Mouse (Mus musculus): ENCODE data around the gene Josd1. TPM values are rescaled to one million over a fixed set of nuclear protein-coding genes. Genes with fewer than 3 reads are reported as not detected.

Gene Josd1
- total and polyA plus RNA-seq, 3 experiments: 30.1 to 48.3 (median 34.9) TPM

DNA sequence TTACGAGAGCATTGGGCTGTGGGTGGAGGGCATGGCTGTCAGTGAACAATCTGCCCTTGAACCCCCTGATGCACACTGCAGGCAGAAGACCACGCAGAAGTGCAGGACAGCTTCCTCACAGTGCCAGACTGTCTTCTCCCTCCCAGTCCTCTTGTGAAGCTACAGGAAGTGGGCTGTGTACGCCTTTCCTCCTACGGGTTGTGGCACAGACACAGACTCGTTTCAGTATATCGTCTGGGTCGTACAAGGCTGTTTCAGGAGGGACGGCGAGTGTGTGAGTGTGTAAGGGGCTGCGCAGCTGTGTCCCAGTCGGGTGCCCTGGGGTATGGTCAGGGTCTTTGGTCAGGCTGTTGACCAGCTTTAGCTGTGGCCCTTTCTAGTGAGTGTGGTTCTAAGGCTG, 6.0 kb upstream of the Josd1 start:
- H3K9ac ChIP-seq (ENCODE audit: insufficient read depth, low read depth): no peak overlapping the region
- TF ChIP-seq E2F4 (IDR thresholded peaks at IDR 0.05; ENCODE audit: insufficient replicate concordance, low read depth, low read length) (no peak), NRF1 (IDR thresholded peaks at IDR 0.05; ENCODE audit: low read depth, low read length) (no peak), MAFK (IDR thresholded peaks at IDR 0.05; ENCODE audit: insufficient replicate concordance, low read length) (no peak), HCFC1 (IDR thresholded peaks at IDR 0.05; ENCODE audit: low read depth, low read length) (no peak), IRF4 (IDR thresholded peaks at IDR 0.05; ENCODE audit: low read depth, low read length) (no peak), CHD1 (IDR thresholded peaks at IDR 0.05; ENCODE audit: low read depth, low read length) (no peak), CTCF (conservative IDR thresholded peaks at IDR 0.05 in 1 of 2, IDR thresholded peaks at IDR 0.05 in 1 of 2; ENCODE audit: low read depth in 2 of 2, low read length in 2 of 2) (no peak)
- peaks cover 28% of the 10 kb centered on the region for H3K79me2 ChIP-seq (replicated peaks; ENCODE audit: control insufficient read depth, extremely low read depth, insufficient read depth, poor library complexity, severe bottlenecking)
- H3K27ac ChIP-seq (ENCODE audit: insufficient read depth, low read depth): no peak overlapping the region
- peaks cover 5 to 45% of the 10 kb centered on the region in 2 experiments for H3K4me1 ChIP-seq (ENCODE audit: control insufficient read depth in 1 of 2, insufficient read depth in 2 of 2)
- H3K36me3 ChIP-seq (replicated peaks in 1 of 2; ENCODE audit: control insufficient read depth in 1 of 2, insufficient read depth in 1 of 2, low read length in 1 of 2): peaks cover 11 to 47% of the 10 kb centered on the region in 2 experiments
- H3K4me3 ChIP-seq (replicated peaks in 1 of 3; ENCODE audit: low read depth in 2 of 3, low read length in 2 of 3, poor library complexity in 1 of 3): no peak overlapping the region
- in situ Hi-C loops (cut with MboI; ENCODE audit: low pct_ligation_motif_present, low pct_unique_long_range_greater_than_20kb, low sequenced_read_pairs): no loop called here
- dilution Hi-C loops (cut with MboI; ENCODE audit: extremely low pct_ligation_motif_present, extremely low pct_unique_long_range_greater_than_20kb, low sequenced_read_pairs): no loop called here
- H3K4me2 ChIP-seq (ENCODE audit: insufficient read depth, low read depth, poor library complexity, severe bottlenecking): no peak overlapping the region
- DNase-seq (ENCODE audit: extremely low read depth): no peak
- H3K9me3 ChIP-seq (replicated peaks; ENCODE audit: low read length): no peaks in the 10 kb centered on the region
- H3K27me3 ChIP-seq (replicated peaks): peaks cover 9% of the 10 kb centered on the region

DNA sequence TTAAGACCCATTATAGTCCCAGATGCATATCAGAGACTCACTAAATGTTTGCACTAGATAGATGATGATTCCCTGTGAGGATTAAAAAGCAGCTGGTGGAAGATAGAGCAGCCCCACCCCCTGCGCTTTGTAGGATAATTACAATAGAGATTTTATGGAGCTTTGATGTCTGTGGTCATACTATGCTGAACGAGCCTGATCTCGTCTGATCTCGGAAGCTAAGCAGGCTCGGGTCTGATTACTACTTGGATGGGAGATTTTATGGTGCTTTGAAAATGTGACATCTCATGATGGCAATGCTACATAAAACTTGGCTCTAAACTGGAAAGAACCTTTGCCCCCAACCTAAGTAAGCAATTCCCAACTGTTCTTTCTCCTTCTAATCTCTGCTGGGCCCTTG, 4.6 kb upstream of the Josd1 start:
- Histone ChIP-seq H3K79me2 (replicated peaks; ENCODE audit: control insufficient read depth, extremely low read depth, insufficient read depth, poor library complexity, severe bottlenecking) (peaks cover 25% of the 10 kb centered on the region), H3K9me3 (replicated peaks; ENCODE audit: low read length) (no peaks in the 10 kb centered on the region), H3K4me3 (replicated peaks in 1 of 3; ENCODE audit: low read depth in 2 of 3, low read length in 2 of 3, poor library complexity in 1 of 3) (no peak overlapping the region), H3K4me2 (ENCODE audit: insufficient read depth, low read depth, poor library complexity, severe bottlenecking) (peak overlapping the region; percentile 73), H3K4me1 (ENCODE audit: control insufficient read depth in 1 of 2, insufficient read depth in 2 of 2) (peaks cover 5 to 51% of the 10 kb centered on the region in 2 experiments), H3K9ac (ENCODE audit: insufficient read depth, low read depth) (no peak overlapping the region), H3K27me3 (replicated peaks) (peaks cover 15% of the 10 kb centered on the region), H3K36me3 (replicated peaks in 1 of 2; ENCODE audit: control insufficient read depth in 1 of 2, insufficient read depth in 1 of 2, low read length in 1 of 2) (peaks cover 11 to 36% of the 10 kb centered on the region in 2 experiments), H3K27ac (ENCODE audit: insufficient read depth, low read depth) (no peak overlapping the region)
- TF ChIP-seq MEF2A (IDR thresholded peaks at IDR 0.05; ENCODE audit: borderline replicate concordance, low read depth, low read length) (no peak), CTCF (conservative IDR thresholded peaks at IDR 0.05 in 1 of 2, IDR thresholded peaks at IDR 0.05 in 1 of 2; ENCODE audit: low read depth in 2 of 2, low read length in 2 of 2) (no peak), MXI1 (IDR thresholded peaks at IDR 0.05; ENCODE audit: low read depth, low read length) (no peak), RCOR1 (conservative IDR thresholded peaks at IDR 0.05; ENCODE audit: low read depth, low read length) (no peak), GABPA (IDR thresholded peaks at IDR 0.05; ENCODE audit: insufficient replicate concordance, low read depth, low read length) (no peak), PAX5 (IDR thresholded peaks at IDR 0.05; ENCODE audit: low read length) (no peak), MAFK (IDR thresholded peaks at IDR 0.05; ENCODE audit: insufficient replicate concordance, low read length) (no peak), MAZ (IDR thresholded peaks at IDR 0.05; ENCODE audit: low read depth, low read length) (no peak), CHD2 (IDR thresholded peaks at IDR 0.05; ENCODE audit: low read length) (no peak), NRF1 (IDR thresholded peaks at IDR 0.05; ENCODE audit: low read depth, low read length) (no peak), ZNF384 (IDR thresholded peaks at IDR 0.05; ENCODE audit: low read depth, low read length) (no peak), POLR2A (IDR thresholded peaks at IDR 0.05; ENCODE audit: low read depth, low read length) (no peak), TBP (conservative IDR thresholded peaks at IDR 0.05; ENCODE audit: low read depth, low read length) (no peak), RAD21 (IDR thresholded peaks at IDR 0.05; ENCODE audit: low read depth, low read length) (no peak), KAT2A (IDR thresholded peaks at IDR 0.05; ENCODE audit: insufficient replicate concordance, low read length) (no peak), POLR2AphosphoS2 (IDR thresholded peaks at IDR 0.05; ENCODE audit: low read depth, low read length) (no peak), SMC3 (IDR thresholded peaks at IDR 0.05; ENCODE audit: low read depth, low read length) (no peak), SIN3A (IDR thresholded peaks at IDR 0.05; ENCODE audit: low read length) (no peak), JUND (conservative IDR thresholded peaks at IDR 0.05; ENCODE audit: low read depth, low read length) (no peak), ZMIZ1 (IDR thresholded peaks at IDR 0.05; ENCODE audit: low read depth, low read length) (no peak)
- DNase-seq (ENCODE audit: extremely low read depth): no peak
- dilution Hi-C loops (cut with MboI; ENCODE audit: extremely low pct_ligation_motif_present, extremely low pct_unique_long_range_greater_than_20kb, low sequenced_read_pairs): no loop called here
- in situ Hi-C loops (cut with MboI; ENCODE audit: low pct_ligation_motif_present, low pct_unique_long_range_greater_than_20kb, low sequenced_read_pairs): no loop called here

Data from CH12.LX (cell line).